Mouse (Mus musculus): ENCODE results near the gene Ldlrad2. TPM values are rescaled to one million over a fixed set of nuclear protein-coding genes. Genes with fewer than 3 reads are reported as not detected.

Ldlrad2 gene
- polyA plus RNA-seq (2015; fragmentation: Nextera tagmentation; extraction: Ambion mirVana): 0.58 TPM in 1 of 2 replicates, not detected in the other

- Histone ChIP-seq H3K9ac (replicated peaks) (no peak within 1 kb of the TSS), H3K4me2 (replicated peaks) (no peak within 1 kb of the TSS), H3K27ac (no peak within 1 kb of the TSS), H3K4me3 (replicated peaks) (no peak within 1 kb of the TSS), H3K36me3 (no peaks in the 10 kb centered on the region), H3K9me3 (no peaks in the 10 kb centered on the region), H3K4me1 (replicated peaks) (peaks cover 6% of the 10 kb centered on the region), H3K27me3 (peaks cover 16% of the 10 kb centered on the region)
- WGBS: 87% methylated on average over 10 of the region's 10 CpGs
- ATAC-seq: no peak
Measured at GRCm38 (mm10) chr4:137574469-137574868, at the start of gene Ldlrad2. TSS of gene Ldlrad2 (minus strand) at chr4:137574569.

GRCm38 (mm10) chr4:137622847-137623246 lies 48.5 kb upstream of the Ldlrad2 start:
- Histone ChIP-seq H3K27me3 (no peaks in the 10 kb centered on the region), H3K4me2 (replicated peaks) (no peak overlapping the region), H3K4me1 (replicated peaks) (no peaks in the 10 kb centered on the region), H3K9me3 (no peaks in the 10 kb centered on the region), H3K36me3 (peaks cover 77% of the 10 kb centered on the region), H3K9ac (replicated peaks) (no peak overlapping the region), H3K4me3 (replicated peaks) (no peak overlapping the region), H3K27ac (no peak overlapping the region)
- 96% methylated on average over 8 of the region's 8 CpGs for WGBS
- ATAC-seq: no peak

- H3K4me2 ChIP-seq (replicated peaks): no peak overlapping the region
- 85% methylated on average over 15 of the region's 15 CpGs for WGBS
- H3K4me1 ChIP-seq (replicated peaks): no peaks in the 10 kb centered on the region
- H3K9ac ChIP-seq (replicated peaks): no peak overlapping the region
- peaks cover 98% of the 10 kb centered on the region for H3K36me3 ChIP-seq
- ATAC-seq: no peak
- no peaks in the 10 kb centered on the region for H3K9me3 ChIP-seq
- no peak overlapping the region for H3K27ac ChIP-seq
- H3K4me3 ChIP-seq (replicated peaks): no peak overlapping the region
- no peaks in the 10 kb centered on the region for H3K27me3 ChIP-seq
Measured at GRCm38 (mm10) chr4:137610256-137610655, 35.9 kb upstream of the Ldlrad2 start.

- Histone ChIP-seq H3K9me3 (no peaks in the 10 kb centered on the region), H3K27ac (no peak overlapping the region), H3K9ac (replicated peaks) (no peak overlapping the region), H3K4me2 (replicated peaks) (no peak overlapping the region), H3K4me1 (replicated peaks) (no peaks in the 10 kb centered on the region), H3K4me3 (replicated peaks) (no peak overlapping the region), H3K27me3 (no peaks in the 10 kb centered on the region), H3K36me3 (peaks cover 99% of the 10 kb centered on the region)
- 92% methylated on average over 7 of the region's 7 CpGs for WGBS
- ATAC-seq: no peak
Measured at GRCm38 (mm10) chr4:137609702-137610101, 35.3 kb upstream of the Ldlrad2 start.

- no peak overlapping the region for H3K4me3 ChIP-seq (replicated peaks)
- no peaks in the 10 kb centered on the region for H3K9me3 ChIP-seq
Measured at GRCm38 (mm10) chr4:137609281-137609680, 34.9 kb upstream of the Ldlrad2 start.

GRCm38 (mm10) chr4:137607023-137607422 lies 32.7 kb upstream of the Ldlrad2 start:
- Histone ChIP-seq H3K9me3 (no peaks in the 10 kb centered on the region), H3K27ac (no peak overlapping the region), H3K4me3 (replicated peaks) (no peak overlapping the region), H3K9ac (replicated peaks) (no peak overlapping the region), H3K36me3 (peaks cover 73% of the 10 kb centered on the region), H3K4me1 (replicated peaks) (peaks cover 10% of the 10 kb centered on the region), H3K4me2 (replicated peaks) (no peak overlapping the region), H3K27me3 (no peaks in the 10 kb centered on the region)
- 95% methylated on average over 2 of the region's 2 CpGs for WGBS
- ATAC-seq: no peak

More at GRCm38 (mm10) chr4:137609281-137609680, 34.9 kb upstream of the Ldlrad2 start:
- peaks cover 95% of the 10 kb centered on the region for H3K36me3 ChIP-seq
- H3K27me3 ChIP-seq: no peaks in the 10 kb centered on the region
- no peak for ATAC-seq
- no peaks in the 10 kb centered on the region for H3K4me1 ChIP-seq (replicated peaks)
- H3K27ac ChIP-seq: no peak overlapping the region
- 96% methylated on average over 7 of the region's 7 CpGs for whole genome bisulfite sequencing
- no peak overlapping the region for H3K4me2 ChIP-seq (replicated peaks)
- no peak overlapping the region for H3K9ac ChIP-seq (replicated peaks)

GRCm38 (mm10) chr4:137603449-137604171 lies 29.2 kb upstream of the Ldlrad2 start:
- WGBS: 85% methylated on average over 11 of the region's 11 CpGs
- no peaks in the 10 kb centered on the region for H3K9me3 ChIP-seq
- peak overlapping the region; percentile 39; the same call in 1 of the 2 replicates for H3K27ac ChIP-seq

GRCm38 (mm10) chr4:137598577-137598976 lies 24.2 kb upstream of the Ldlrad2 start:
- 65% methylated on average over 5 of the region's 5 CpGs for WGBS

More at GRCm38 (mm10) chr4:137603449-137604171, 29.2 kb upstream of the Ldlrad2 start:
- Histone ChIP-seq H3K4me2 (replicated peaks) (no peak overlapping the region), H3K9ac (replicated peaks) (no peak overlapping the region), H3K27me3 (no peaks in the 10 kb centered on the region), H3K36me3 (peaks cover 39% of the 10 kb centered on the region), H3K4me3 (replicated peaks) (no peak overlapping the region), H3K4me1 (replicated peaks) (peaks cover 36% of the 10 kb centered on the region)
- ATAC-seq: no peak

GRCm38 (mm10) chr4:137597098-137597630 lies 22.8 kb upstream of the Ldlrad2 start:
- ATAC-seq: no peak

More at GRCm38 (mm10) chr4:137598577-137598976, 24.2 kb upstream of the Ldlrad2 start:
- H3K9ac ChIP-seq (replicated peaks): no peak overlapping the region
- no peak overlapping the region for H3K4me2 ChIP-seq (replicated peaks)
- H3K36me3 ChIP-seq: no peaks in the 10 kb centered on the region
- no peak for ATAC-seq
- H3K4me1 ChIP-seq (replicated peaks): peaks cover 65% of the 10 kb centered on the region
- no peak overlapping the region for H3K27ac ChIP-seq
- no peaks in the 10 kb centered on the region for H3K9me3 ChIP-seq
- no peaks in the 10 kb centered on the region for H3K27me3 ChIP-seq
- no peak overlapping the region for H3K4me3 ChIP-seq (replicated peaks)

GRCm38 (mm10) chr4:137594496-137595270 lies 20.3 kb upstream of the Ldlrad2 start:
- no peaks in the 10 kb centered on the region for H3K27me3 ChIP-seq
- ATAC-seq: no peak

More at GRCm38 (mm10) chr4:137597098-137597630, 22.8 kb upstream of the Ldlrad2 start:
- H3K36me3 ChIP-seq: no peaks in the 10 kb centered on the region
- no peak overlapping the region for H3K9ac ChIP-seq (replicated peaks)
- no peaks in the 10 kb centered on the region for H3K9me3 ChIP-seq
- H3K27ac ChIP-seq: no peak overlapping the region
- H3K4me3 ChIP-seq (replicated peaks): no peak overlapping the region
- peaks cover 61% of the 10 kb centered on the region for H3K4me1 ChIP-seq (replicated peaks)
- no peaks in the 10 kb centered on the region for H3K27me3 ChIP-seq
- H3K4me2 ChIP-seq (replicated peaks): no peak overlapping the region
- WGBS: 97% methylated on average over 4 of the region's 4 CpGs

GRCm38 (mm10) chr4:137593601-137594495 lies 19.5 kb upstream of the Ldlrad2 start, which contains the start of gene Usp48:
TSS of gene Usp48 (plus strand) at chr4:137593755.
- H3K9me3 ChIP-seq: no peaks in the 10 kb centered on the region
- peak; percentile 96 for ATAC-seq
- H3K4me3 ChIP-seq (replicated peaks): peak within 1 kb of the TSS; percentile 82
- no peaks in the 10 kb centered on the region for H3K36me3 ChIP-seq
- H3K27me3 ChIP-seq: no peaks in the 10 kb centered on the region
- peak within 1 kb of the TSS; percentile 88 for H3K9ac ChIP-seq (replicated peaks)
- H3K4me1 ChIP-seq (replicated peaks): peaks cover 38% of the 10 kb centered on the region
- WGBS: under 1% methylated on average over 86 of the region's 92 CpGs
- H3K27ac ChIP-seq: peak within 1 kb of the TSS; percentile 97
- peak within 1 kb of the TSS; percentile 85 for H3K4me2 ChIP-seq (replicated peaks)

More at GRCm38 (mm10) chr4:137594496-137595270, 20.3 kb upstream of the Ldlrad2 start:
- Histone ChIP-seq H3K9me3 (no peaks in the 10 kb centered on the region), H3K27ac (peak overlapping the region; percentile 97), H3K4me1 (replicated peaks) (peaks cover 45% of the 10 kb centered on the region), H3K4me2 (replicated peaks) (peak overlapping the region; percentile 85), H3K9ac (replicated peaks) (peak overlapping the region; percentile 88), H3K4me3 (replicated peaks) (peak overlapping the region; percentile 82), H3K36me3 (no peaks in the 10 kb centered on the region)
- WGBS: 5% methylated on average over 40 of the region's 40 CpGs
